Mouse (Mus musculus) kidney, postnatal 10 days (tissue): Measurements from ENCODE around the gene Cyp2c66.
"Not testable (repeated sequence)": the region's sequence is repeated elsewhere in the genome, so short reads cannot be mapped to it uniquely, and the experiment has no call there.

Experiments
- DNase-seq: peaks from one replicate; pipeline ENCODE4 v3.0.0; 2021; ENCODE audit warnings: mixed read lengths

Gene Cyp2c66

GRCm38 (mm10) chr19:39113644-39114043 lies at the start of gene Cyp2c66:
Cyp2c66 (plus strand) TSS chr19:39113898.
- no peak for DNase-seq

DNA sequence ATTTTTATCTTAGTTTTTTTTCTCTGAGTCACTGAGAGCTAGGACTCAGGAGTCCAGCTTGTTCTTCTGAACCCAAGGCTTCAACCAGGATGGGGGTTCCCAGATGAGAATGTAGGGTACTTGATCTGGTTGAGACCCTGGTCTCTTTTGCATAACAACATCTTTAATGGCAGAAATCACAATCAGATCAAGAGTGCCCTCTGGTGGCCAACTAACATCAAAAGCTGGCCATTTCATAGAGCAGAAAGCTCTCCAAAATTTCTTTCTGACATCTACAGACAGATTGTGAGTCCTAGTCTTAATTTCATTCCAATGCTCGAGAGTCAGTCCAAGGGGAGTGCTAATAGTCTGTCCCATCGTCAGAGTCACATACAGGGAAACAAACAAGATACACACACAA lies 14.9 kb upstream of the Cyp2c66 start:
- DNase-seq: peak; percentile 15

DNA sequence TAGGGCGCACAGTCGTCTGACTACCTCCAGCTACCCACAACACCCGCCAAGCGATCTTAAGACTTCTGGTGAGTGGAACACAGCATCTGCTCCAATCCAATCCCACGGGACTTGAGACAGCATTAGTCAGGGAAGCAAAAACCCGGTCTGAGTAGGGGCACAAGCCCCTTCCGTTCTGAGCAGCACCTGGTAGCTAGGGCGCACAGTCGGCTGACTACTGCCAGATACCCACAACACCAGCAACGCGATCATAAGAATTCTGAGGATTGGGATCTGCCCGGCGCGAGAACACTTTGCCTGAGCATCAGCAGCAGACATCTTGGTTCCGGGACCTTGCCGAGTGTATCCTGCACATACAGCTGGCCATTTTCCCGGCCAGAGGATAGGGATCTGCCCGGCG lies 43.1 kb downstream of the Cyp2c66 start:
- not testable (repeated sequence) for DNase-seq
